Mouse (Mus musculus): ENCODE measurements around the gene 4931428F04Rik.

DNA sequence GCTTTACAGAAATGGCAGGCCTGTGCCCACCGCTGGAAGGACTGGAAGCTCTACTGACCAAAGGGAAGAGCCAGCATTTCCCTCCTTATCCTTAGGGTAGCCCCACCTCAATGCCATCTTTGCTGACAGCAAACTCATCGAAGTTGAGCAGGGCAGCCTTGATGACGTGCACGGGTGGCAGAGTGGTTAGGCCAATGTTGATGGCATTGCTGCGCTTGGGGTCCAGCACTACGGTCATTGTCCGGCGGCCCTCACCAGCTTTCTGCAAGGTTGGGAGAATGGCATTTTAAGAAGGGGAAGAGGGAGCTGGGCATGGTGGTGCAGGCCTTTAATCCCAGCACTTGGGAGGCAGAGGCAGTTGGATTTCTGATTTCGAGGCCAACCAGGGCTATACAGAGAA is 42.3 kb upstream of the 4931428F04Rik start:
- TF ChIP-seq CTCF (IDR thresholded peaks at IDR 0.05; ENCODE audit: control insufficient read depth, insufficient read depth, insufficient read length) (no peak), MYOD1 (IDR thresholded peaks at IDR 0.05; ENCODE audit: control insufficient read depth, insufficient read length, low read depth) (no peak), MYOG (IDR thresholded peaks at IDR 0.05; ENCODE audit: control insufficient read depth, extremely low read depth, insufficient read length) (no peak), MAX (IDR thresholded peaks at IDR 0.05) (no peak), USF1 (IDR thresholded peaks at IDR 0.05; ENCODE audit: low read depth) (no peak), FOSL1 (IDR thresholded peaks at IDR 0.05; ENCODE audit: insufficient read depth, low read length, poor library complexity, severe bottlenecking) (no peak), CEBPB (IDR thresholded peaks at IDR 0.05; ENCODE audit: low read depth) (no peak)

All from C2C12 (cell line).